Mouse (Mus musculus) adrenal gland, postnatal 10 days (tissue): Measurements from ENCODE around the gene Ypel1. TPM values are rescaled to one million over a fixed set of nuclear protein-coding genes. Genes with fewer than 3 reads are reported as not detected.

Experiments used
- DNase-seq: peaks from one replicate; pipeline ENCODE4 v3.0.0; 2021; ENCODE audit warnings: mixed read lengths
- long read RNA-seq, 2 experiments: library from polyadenylated mRNA; stranded (forward); transcript quantifications; one replicate each; pipeline ENCODE4 v2.0.0; 2021
- total RNA-seq, 2 experiments: library from RNA; stranded (reverse); gene quantifications; 2 replicates each; pipeline ENCODE4 v1.2.3; 2021

The Ypel1 gene
- 1 to 10 TPM; 6.2 to 9.4 TPM for total RNA-seq
- long read RNA-seq, experiment 1, partial matches to known transcripts = 3 of 11 reads
- long read RNA-seq, experiment 1, other reads (novel, unspliced or antisense) = 3 of 11 reads
- long read RNA-seq, experiment 2, transcript Ypel1-201 (5 exons, 3,322 nt) = major isoform, 7 of 10 reads
- long read RNA-seq, experiment 2, partial matches to known transcripts = 1 of 10 reads
- long read RNA-seq, experiment 2, other reads (novel, unspliced or antisense) = 1 of 10 reads

- DNase-seq = peak; percentile 95
These were observed at the start of gene Ypel1 for GRCm38 (mm10) chr16:17069511-17070443. Gene Ypel1, plus strand, starts transcription at chr16:17069696.

- peak; percentile 21 for DNase-seq
These were observed 44.9 kb upstream of the Ypel1 start for GRCm38 (mm10) chr16:17024469-17025148.

- no peak for DNase-seq
These were observed 39.4 kb upstream of the Ypel1 start for GRCm38 (mm10) chr16:17029971-17030695.

- DNase-seq = no peak
These were observed 35.7 kb upstream of the Ypel1 start for GRCm38 (mm10) chr16:17033754-17034153.

- no peak for DNase-seq
These were observed 28.8 kb upstream of the Ypel1 start for GRCm38 (mm10) chr16:17040716-17041115.

GRCm38 (mm10) chr16:17041417-17041816 is 28.1 kb upstream of the Ypel1 start:
- no peak for DNase-seq

GRCm38 (mm10) chr16:17044320-17044719 is 25.2 kb upstream of the Ypel1 start:
- peak; percentile 51 for DNase-seq

- no peak for DNase-seq
These were observed 24.2 kb upstream of the Ypel1 start for GRCm38 (mm10) chr16:17045287-17045686.

GRCm38 (mm10) chr16:17049886-17050285 is 19.6 kb upstream of the Ypel1 start:
- DNase-seq = no peak

GRCm38 (mm10) chr16:17052087-17052486 is 17.4 kb upstream of the Ypel1 start:
- DNase-seq = no peak

- DNase-seq = no peak
These were observed 15.6 kb upstream of the Ypel1 start for GRCm38 (mm10) chr16:17053903-17054302.

GRCm38 (mm10) chr16:17055584-17055983 is 13.9 kb upstream of the Ypel1 start:
- no peak for DNase-seq

GRCm38 (mm10) chr16:17062338-17062737 is 7.2 kb upstream of the Ypel1 start:
- no peak for DNase-seq

GRCm38 (mm10) chr16:17067552-17067951 is 1.9 kb upstream of the Ypel1 start:
- DNase-seq = no peak

- DNase-seq = no peak
These were observed 1.2 kb downstream of the Ypel1 start for GRCm38 (mm10) chr16:17070716-17071115.

GRCm38 (mm10) chr16:17073000-17073399 is 3.5 kb downstream of the Ypel1 start:
- DNase-seq = no peak

GRCm38 (mm10) chr16:17076301-17076700 is 6.8 kb downstream of the Ypel1 start:
- no peak for DNase-seq

GRCm38 (mm10) chr16:17076869-17077268 is 7.4 kb downstream of the Ypel1 start:
- no peak for DNase-seq

GRCm38 (mm10) chr16:17078101-17078500 is 8.6 kb downstream of the Ypel1 start:
- DNase-seq = peak; percentile 36

GRCm38 (mm10) chr16:17082121-17082792 is 12.8 kb downstream of the Ypel1 start:
- DNase-seq = no peak

GRCm38 (mm10) chr16:17085636-17086035 is 16.1 kb downstream of the Ypel1 start:
- DNase-seq = peak; percentile 55

GRCm38 (mm10) chr16:17086241-17086640 is 16.7 kb downstream of the Ypel1 start:
- no peak for DNase-seq
